Mouse (Mus musculus) cerebellum, adult 2 months (tissue): Measurements from ENCODE around the gene Tssc4.

Experiments used
- CTCF ChIP-seq: fragments of 200-500 bp; IDR thresholded peaks from 2 replicates; pipeline ENCODE4 v1.5.1; 2011; ENCODE audit warnings: low read depth, mild to moderate bottlenecking, control low read depth, low read length, moderate library complexity, borderline replicate concordance; ENCODE audit not compliant: insufficient read depth
- POLR2A ChIP-seq: fragments of 200-500 bp; IDR thresholded peaks from 2 replicates; pipeline ENCODE4 v1.6.1; 2011; ENCODE audit warnings: low read length, control low read depth, borderline replicate concordance; ENCODE audit not compliant: insufficient read depth

GRCm38 (mm10) chr7:143020040-143020439 is 49.0 kb upstream of the Tssc4 start:
- TF ChIP-seq POLR2A (no peak), CTCF (no peak)
